Mouse (Mus musculus): ENCODE measurements around the gene Slc41a3.

DNA sequence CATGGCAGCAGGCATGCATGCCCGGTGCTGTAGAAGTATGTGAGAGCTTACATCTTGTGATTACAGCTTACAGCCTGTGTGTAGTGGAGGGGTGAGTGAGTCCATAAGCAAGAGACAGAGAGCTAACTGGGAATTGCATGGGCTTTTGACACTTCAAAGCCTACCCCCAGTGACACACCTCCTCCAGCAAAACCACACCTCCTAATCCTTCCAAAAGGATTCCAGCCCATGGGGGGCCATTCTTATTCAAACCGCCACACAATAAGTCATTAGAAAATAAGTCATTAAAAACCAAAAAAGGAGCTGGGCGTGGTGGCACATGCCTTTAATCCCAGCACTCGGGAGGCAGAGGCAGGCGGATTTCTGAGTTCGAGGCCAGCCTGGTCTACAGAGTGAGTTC is 43.9 kb downstream of the Slc41a3 start:
- TF ChIP-seq GATA1 (IDR thresholded peaks at IDR 0.05; ENCODE audit: low read length), result no peak
- TF ChIP-seq TAL1 (IDR thresholded peaks at IDR 0.05; ENCODE audit: low read length), result no peak

Data from erythroblast, embryonic 14.5 days (primary cell).